Mouse (Mus musculus) v-Abl transformed pro-B cells (cell line): Measurements from ENCODE around the gene Ctnnbl1.

Experiments
- in situ Hi-C, 2 experiments: fragments of 400-800 bp; cut with MboI; formaldehyde crosslinking; loops; one replicate each; pipeline ENCODE4 v1.15.1; 2025; ENCODE audit not compliant: unreplicated experiment in 2 of 2

Ctnnbl1 gene

DNA sequence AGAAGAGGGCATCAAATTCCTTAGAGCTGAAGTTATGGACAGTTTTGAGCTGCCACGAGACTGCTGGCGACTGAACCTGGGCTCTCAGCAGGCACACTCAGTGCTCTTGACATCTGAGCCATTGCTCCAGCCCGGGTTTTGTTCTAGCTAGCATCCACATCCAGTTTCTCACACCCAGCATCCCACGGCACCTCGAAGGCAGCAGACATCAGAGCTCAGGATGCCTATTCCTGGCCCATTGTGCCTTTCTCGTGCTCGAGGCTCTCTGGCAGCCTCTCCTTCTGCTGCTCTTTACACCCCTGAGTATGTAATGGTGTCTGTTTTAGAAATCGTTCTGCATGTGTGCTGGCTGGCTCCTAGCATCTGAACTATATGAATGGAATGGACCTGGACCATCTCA is 13.3 kb downstream of the Ctnnbl1 start:
- in situ Hi-C loops, result no loop called here

DNA sequence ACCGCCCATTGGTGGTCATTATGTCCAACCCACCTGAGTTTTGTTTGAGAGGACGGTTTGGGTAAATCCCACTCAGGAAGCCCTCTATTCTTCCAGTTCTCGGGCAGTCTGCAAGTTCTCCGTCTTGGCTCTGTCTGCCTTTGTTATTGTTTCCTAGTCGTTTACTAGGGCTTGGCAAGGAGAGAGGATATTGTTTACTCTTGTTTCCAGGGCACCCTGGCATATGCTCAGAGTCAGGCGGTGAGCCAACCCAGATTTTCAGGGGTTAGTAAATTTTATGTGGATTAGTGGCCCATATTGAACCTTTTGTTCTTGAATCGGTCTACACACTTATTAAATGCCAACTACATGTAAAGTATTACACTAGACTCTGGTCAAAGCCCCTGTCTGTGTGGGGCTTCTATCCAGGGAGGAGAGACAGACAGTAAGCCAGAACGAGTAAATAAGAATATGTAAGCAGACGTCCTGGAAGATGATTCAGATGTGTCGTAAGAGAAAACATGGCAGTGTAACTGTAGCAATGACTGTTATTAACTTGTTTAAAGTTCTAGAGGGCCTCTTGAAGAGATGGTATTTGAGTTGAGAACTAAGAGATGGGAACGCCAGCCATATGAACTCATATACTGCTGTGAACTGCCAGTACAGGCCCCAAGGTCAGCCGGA is 13.9 kb downstream of the Ctnnbl1 start:
- in situ Hi-C loops, result no loop called here

DNA sequence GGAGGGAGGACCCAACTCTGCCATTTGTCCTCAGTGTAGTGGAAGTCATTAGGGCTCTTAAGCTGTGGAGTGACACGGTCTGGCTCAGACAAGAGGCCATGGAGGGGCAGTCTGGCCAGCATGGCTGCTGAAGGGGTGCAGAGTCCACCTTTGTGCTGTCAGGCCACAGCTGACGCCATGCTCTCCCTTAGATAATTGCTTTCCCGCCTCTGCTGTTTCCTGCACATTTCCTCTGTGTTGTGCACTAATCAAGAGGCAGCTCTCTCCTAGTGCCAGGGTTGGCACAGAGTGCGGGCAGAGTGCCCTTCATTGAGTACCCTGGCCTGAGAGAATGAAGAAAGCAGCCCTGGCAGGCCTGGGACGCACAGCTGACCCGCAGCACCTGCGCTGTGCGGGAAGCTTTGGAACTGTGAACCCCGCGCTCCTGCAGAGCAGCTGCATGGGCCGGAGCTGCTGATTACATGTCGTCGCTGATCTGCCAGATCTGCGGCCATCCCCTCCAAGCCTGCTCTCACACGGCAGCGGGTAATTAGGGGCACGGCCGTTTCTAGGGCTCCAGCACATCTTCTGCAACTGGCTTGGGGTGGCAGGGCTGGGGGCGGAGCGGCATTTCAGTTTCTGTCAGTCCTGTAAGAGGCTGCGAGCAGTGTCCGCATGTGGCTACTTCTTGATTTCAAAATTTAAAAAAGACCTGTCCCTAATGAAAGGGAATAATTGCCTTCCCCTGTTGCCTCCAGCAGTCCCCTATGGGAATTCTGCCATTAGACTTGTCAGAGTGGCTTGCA is 14.6 kb downstream of the Ctnnbl1 start:
- in situ Hi-C loops, result no loop called here

DNA sequence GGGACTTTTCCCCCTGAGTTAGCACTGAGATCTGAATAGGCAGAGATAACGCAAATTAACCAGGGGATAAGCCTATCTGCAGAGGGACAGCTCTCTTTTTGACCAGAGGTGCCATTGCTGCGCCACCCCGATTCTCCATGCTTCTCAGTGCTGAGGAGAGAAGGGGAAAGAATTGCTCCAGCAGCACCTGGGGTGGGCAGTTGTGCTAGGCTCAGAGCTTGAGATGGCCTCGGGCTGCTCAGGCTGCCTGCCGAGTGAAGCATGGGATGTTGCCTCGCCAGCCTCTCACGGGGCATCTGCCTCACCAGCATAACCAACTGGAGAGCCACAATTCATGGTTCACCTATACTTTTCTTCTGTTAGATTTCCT is 15.2 kb downstream of the Ctnnbl1 start:
- in situ Hi-C loops, result no loop called here

DNA sequence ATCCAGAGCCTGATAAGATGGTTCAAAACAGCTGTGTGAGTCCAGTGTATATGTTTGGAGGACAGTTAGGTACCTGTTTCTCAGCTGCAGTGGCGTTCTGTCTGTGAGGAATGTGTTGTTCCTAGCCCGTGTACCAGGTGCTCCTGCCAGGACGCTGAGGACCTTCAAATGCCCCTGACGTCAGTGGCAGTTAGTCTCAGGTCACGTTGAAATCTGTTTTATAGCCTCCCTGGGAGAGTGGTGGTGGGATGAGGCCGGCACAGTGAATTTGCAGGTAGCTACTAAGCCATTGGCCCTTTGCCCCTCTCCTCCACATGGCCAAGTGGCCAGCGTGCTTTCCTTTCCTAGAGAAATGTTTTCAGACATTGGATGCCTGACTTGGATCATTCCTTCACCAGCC is 18.6 kb downstream of the Ctnnbl1 start:
- in situ Hi-C loops, result no loop called here

DNA sequence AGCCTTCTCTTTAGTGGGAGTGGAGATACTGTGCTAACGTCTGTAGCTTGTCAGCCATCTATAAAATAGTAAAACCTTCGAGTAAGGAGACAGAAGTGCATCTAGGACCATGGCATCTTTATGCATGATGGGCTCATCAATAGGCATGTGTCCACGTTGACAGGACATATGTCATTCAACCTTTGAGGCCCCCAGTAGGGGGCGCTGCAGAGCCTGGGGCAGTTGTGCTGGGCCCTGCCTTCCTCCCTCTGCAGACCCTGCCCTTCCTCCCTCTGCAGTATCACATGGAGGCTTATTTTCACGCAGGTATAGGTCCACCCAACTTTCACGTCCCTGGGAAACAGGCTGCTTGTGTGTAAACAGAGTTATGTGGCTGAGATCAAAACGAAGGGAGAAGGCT is 19.0 kb downstream of the Ctnnbl1 start:
- in situ Hi-C loops, result no loop called here

DNA sequence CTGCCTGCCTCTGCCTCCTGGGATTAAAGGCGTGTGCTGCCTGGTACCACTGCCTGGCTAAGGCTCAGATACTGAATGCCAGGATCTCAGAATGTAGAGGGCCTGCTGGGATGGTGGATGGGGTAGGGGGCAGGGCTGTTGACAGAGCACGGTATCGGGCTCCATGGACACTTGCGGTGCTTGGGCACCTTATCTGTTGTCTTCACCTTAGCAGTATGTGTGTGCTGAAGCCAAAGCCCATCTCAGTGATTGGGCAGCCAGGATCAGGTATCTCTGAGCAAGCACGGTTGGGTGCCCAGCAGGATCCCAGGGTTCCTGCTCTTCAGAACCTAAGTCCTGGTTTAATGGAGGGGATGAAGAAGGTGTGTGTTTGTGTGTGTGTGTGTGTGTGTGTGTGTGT is 21.2 kb downstream of the Ctnnbl1 start:
- in situ Hi-C loops, result no loop called here

DNA sequence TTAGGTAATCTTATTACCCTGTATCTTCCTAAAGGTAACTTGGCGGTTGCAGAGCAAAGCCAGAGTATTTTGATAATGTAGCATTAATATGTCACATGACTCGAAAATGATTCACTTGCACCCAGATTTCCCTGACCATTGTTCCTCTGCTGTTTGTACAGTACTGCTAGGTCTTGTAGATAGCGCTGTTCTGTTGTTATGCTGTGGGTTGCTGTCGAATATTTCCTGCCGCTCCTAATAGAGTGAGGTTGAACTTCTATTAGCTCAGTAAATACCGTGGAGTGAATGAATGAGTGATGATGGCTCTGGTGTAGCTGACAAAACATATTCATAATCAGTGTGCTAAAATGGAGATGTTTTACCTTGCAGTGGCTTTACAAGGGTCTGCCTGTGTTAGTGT is 22.5 kb downstream of the Ctnnbl1 start:
- in situ Hi-C loops, result no loop called here

DNA sequence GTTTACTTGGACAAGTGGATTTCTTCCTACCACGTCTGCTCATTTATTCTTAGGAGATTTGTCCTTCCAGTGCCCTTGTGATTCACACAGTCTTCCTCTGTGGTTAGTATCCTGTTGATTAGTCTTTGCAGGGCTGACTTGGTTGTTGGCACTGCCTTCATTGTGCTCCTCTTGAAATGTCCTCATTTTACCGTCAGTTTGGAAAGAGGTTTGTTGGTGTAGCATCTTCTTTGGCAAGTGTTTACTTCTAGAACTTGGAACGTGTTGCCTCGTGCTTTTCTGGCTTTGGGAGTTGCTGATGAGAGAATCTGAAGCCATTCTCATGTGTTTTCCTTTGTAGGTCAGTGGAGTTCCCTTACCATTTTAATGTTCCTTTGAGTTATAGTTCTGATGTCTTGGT is 25.7 kb downstream of the Ctnnbl1 start:
- in situ Hi-C loops, result no loop called here

DNA sequence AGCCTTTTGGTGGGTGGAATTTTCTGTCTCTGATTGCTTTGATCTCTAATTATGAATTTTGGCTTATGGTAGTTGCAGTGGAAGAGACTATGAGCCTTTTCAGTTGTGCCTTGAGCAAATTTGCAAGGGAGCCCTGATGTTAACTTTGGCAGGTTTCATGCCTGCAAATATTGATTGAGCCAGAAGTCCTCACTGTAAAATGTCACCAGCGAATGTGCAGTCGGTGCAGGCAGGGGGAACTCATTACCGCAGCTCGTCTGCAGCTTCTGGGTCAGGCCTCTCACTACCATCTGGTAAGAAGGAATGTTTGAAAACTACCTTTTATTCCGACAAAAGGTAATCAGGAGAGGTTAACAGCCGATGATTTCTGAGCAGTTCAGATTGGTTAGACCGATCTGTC is 29.4 kb downstream of the Ctnnbl1 start:
- in situ Hi-C loops, result no loop called here

DNA sequence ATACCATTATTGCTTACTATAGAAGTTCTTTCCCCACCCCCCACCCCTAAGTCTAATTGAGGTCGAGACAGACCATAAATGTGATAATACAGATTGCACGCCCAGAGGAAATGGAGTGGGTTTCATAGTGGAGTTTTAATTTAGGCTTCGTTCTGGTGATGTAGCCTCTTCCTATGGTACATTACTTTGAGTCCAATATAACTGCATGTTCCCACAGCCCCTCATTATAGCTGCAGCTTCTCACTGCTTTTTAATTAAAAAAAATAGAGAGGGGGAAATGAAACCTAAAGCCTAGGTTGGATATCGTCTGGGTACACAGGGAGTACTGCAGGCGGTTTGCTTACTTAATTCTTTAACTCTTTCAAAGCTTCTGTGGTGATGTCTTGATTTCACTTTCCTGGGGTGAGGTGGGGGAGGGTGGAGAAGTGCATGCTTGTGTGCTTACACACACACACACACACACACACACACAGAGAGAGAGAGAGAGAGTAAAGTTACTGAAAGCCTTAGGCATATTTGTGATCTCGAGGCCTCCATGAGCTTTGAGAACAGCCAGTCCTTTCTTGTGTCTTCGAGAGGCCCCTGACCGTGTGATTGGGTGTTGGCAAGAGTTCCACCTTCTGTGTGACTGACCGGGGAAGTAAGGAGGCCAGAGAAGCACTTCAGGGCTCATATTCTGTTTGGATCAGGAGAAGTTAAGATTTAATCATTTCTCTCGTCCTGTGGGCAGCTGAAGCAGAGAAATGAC is 31.7 kb downstream of the Ctnnbl1 start:
- in situ Hi-C loops, result no loop called here

DNA sequence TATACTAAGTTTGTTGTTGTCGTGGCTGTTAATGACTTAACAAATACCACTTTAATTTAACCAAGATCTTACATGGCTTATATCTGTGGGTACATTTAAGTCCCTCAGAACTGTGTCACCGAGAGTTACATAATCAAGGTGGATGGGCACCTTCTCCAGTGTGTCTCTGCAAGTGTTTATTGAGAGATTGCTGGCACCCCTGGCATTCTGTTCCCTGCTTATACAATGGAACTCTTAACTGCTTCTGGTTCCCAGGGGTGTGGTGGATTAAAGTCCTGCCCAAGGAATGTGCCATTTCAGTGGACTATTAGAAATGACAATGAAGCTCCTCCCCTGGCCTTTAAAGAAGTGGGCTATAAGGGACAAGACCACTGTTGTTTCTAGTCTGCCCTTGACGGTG is 33.6 kb downstream of the Ctnnbl1 start:
- in situ Hi-C loops, result no loop called here

DNA sequence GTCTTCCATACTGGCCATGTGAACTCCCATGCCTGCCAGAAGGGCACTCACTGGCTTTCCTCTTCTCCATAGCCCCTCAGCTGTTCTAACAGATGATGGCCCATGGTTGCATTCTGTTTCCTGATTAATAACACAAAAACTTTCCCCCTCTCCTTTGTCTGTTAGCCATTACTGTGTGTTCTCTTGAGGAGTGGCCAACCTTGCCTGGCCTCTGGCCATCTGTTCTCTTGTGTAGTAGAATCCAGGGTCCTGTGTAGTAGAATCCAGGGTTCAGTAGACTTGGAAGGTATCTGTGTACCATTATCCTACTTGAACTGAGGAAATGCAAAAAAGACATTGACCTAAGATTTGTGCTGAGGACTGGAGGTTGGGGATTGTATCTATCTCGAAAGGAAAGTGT is 36.5 kb downstream of the Ctnnbl1 start:
- in situ Hi-C loops, result no loop called here

DNA sequence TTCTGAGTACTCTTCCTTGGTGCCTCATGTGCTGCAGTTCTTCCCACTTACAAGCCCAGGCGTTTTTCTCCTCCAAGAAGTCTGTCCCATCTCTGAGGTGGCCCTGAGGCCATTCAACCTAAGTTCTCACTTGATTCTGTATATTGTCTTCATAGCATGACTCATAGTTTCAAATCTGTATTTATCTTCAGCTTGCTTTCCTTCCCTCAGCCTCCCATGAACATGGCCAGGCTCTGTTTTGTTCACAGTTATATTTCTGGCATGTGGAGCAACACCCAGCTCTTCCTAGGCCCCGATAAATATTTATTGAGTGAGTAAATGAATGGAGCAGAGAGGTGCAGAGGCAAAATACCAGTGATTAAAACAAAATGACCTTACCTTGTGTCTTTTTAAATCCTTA is 38.8 kb downstream of the Ctnnbl1 start:
- in situ Hi-C loops, result no loop called here

DNA sequence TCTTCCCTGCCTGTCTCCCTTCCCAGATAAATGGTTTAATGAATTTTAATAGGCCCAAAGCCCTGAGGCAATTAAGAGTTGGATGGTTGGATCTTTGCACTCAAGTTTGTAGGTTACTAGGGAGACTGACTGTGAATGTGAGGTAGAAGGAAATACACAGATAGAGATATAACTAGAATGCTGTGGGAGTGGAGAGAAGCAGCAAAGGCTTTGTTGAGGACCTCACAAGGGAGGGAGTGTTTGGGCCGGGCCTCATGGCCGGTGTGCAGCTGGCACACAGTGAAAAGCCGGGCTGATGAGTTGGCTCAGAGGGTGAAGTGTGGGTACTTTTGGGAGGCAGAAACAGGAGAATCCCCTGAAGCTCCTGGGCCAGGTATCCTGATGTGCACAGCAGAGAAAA is 43.8 kb downstream of the Ctnnbl1 start:
- in situ Hi-C loops, result no loop called here

DNA sequence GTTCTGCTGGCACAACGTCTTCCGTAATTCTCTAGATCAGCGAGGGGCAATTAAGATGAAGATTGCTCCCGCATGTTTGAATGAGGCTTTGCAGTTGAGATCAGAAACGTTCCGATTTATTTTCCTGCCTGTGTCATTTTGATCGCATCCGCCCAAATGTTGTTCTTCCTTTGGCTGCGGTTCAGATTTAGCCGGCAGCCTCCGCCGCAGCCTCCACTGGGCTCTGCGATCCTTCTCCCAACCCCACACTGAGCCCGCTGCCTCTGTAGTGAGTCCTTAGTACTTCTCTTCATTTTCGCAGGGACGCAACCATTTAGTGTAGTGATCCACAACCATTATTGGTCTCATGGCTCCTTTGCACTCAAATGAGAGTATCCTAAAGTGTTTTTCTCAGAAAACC is 46.0 kb downstream of the Ctnnbl1 start:
- in situ Hi-C loops, result no loop called here

DNA sequence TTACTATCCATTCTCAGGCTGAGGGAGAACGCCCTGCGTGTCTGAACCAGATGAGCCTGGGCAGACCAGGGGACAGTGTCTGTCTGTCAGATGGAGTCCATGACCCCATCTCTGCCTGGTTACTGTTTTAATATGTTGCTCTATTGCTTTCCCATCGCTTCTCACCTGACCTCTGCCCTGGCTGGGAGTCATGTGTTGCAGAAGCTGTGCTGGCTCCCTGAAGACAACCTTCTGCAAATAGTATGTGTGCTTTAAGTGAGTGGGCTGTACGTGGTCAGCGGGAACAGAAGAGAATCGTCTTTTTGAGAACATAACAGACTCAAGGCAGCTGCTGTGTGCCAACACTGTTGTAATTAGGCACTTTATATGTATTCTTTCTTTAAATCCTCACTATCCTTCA is 47.0 kb downstream of the Ctnnbl1 start:
- in situ Hi-C loops, result no loop called here

DNA sequence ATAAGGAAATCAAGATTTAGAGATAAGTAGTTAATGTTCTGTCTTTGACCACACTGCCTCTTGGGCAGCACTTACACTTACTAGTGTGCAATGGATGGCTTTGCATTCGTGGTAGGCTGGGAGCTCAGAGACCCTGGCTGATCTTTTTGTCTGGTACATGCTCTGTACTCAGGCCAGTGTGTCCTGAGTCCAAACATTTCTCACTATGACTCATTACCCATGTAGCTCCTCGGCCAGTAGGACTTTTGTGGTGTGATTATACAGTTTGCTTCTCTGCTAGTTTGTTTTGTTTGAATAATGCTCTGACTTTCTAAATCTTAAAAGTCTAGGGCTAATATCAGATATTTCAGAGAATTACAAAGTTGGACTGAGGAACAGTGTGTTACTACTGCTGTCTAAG is 47.4 kb downstream of the Ctnnbl1 start:
- in situ Hi-C loops, result no loop called here

DNA sequence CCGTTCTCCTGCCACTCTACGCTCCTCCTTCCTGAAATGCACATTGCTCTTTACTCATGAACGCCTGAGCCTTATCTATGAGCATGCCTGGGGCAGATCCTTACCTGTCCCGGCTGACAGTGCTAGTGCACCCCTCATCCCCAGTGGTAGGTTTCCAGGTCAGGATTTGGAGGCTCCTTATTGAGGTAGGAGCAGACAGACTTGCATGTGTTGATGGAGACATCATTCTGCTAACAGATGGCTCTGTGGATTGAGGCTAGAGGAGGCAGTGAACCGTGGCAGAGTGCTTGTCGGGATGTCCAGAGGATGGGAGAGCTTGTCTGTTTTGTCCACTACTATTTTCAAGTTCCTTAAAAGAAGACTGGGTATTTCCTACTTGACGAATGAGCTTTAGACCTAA is 52.0 kb downstream of the Ctnnbl1 start:
- in situ Hi-C loops, result no loop called here

DNA sequence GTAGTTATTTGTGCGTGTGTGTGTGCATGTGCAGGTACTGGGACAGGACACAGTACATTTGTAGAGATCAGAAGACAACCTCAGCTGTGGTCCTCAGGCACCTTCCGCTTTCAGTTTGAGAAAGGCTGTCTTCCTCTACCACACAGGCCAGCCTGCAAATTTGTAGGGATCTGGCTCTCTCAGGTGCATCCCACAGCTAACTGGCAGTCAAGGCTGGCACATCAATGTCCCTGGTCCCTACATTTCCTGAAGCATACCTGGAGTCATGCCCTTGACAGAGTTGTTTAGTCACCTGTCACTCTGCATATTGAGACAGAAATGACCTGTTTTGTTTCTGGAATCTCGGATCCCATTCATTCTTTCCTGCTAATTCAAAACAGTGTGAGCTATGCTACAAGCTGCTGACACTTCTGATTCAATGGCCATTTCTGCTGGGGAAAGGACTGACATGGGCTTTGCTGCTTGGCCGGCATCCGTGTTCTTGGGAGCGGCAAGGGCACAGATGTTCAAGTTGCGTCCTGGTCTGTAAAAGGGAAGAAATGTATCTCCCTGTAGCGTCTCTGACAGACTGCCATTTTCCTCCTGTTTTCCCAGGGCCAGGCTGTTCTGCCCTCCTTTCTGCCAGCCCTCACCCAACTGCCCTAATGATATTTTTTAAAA is 53.8 kb downstream of the Ctnnbl1 start:
- in situ Hi-C loops, result no loop called here

DNA sequence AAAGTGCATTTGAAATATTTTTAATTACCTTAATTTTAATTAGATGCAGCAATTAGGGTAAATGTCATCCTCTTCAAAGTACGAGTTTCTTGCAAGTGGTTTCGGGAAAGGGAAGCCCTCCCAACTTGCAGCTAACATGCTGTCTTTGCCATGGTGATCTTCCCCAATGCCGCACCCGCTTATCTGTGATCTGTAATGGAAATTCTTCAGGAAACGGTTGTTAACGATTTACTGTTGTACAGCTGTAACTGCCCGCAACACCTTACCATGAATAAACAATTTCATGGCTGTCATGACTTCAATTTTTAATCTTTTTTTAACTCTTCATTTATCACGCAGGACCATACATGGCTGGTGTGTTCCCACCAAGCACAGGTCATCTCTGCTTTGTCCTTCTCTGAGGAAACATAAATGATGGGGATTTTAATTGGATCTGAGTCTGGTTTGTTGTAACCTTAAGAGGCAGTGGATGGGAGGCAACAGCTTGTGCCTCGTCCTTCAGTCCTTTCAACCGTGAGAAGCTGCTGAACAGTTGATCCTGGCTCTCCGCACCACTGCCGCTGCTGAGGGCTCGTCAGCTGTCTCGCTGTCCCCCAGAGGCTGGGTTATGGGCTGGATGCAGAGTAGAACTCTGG is 54.4 kb downstream of the Ctnnbl1 start:
- in situ Hi-C loops, result no loop called here
